Mouse (Mus musculus): Measurements from ENCODE around the gene BC053393. TPM values are rescaled to one million over a fixed set of nuclear protein-coding genes. Genes with fewer than 3 reads are reported as not detected.

BC053393 gene
- total RNA-seq, 1 experiment = not detected

DNA sequence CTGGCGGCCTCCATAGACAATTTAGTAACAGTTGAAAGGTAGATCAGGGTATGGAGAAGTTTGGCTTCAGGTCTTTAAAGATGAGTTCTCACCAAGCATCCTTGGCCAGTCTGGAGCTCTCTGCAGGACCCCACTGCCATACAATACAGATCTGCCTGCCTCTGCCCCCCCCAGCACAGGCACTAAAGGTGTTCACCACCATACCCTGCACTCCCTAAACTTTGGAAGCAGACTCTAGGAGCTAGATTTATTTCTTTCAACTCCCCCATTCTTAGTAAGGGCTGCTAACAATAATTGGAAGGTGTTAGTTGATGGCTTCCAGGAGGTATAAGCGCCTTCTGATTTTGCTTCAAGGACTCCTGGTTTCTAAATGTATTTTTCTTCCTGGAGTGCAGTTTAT lies 27.8 kb upstream of the BC053393 start:
- no peak for DNase-seq (ENCODE audit: low read depth, low spot score)
- H3K4me3 ChIP-seq (ENCODE audit: insufficient read depth in 1 of 2, low read depth in 1 of 2, low read length in 2 of 2, poor library complexity in 1 of 2, severe bottlenecking in 1 of 2) = no peak overlapping the region
- no peaks in the 10 kb centered on the region for H3K4me1 ChIP-seq (ENCODE audit: control insufficient read depth in 2 of 2, insufficient read depth in 2 of 2, low read length in 2 of 2, poor library complexity in 1 of 2)
- in situ Hi-C loops (cut with MboI; ENCODE audit: low sequenced_read_pairs in 2 of 2, unreplicated experiment in 2 of 2) = no loop called here
- no peaks in the 10 kb centered on the region for H3K36me3 ChIP-seq (ENCODE audit: control insufficient read depth, insufficient read depth, low read length, poor library complexity, severe bottlenecking)
- H3K27ac ChIP-seq (ENCODE audit: insufficient read depth, low read depth, low read length, poor library complexity, severe bottlenecking) = no peak overlapping the region
- no peak for TF ChIP-seq CHD2 (IDR thresholded peaks at IDR 0.05; ENCODE audit: low read depth, low read length)
- TF ChIP-seq MAFK (IDR thresholded peaks at IDR 0.05; ENCODE audit: insufficient read depth, low read depth, low read length) = no peak
- TF ChIP-seq ZC3H11A (IDR thresholded peaks at IDR 0.05; ENCODE audit: borderline replicate concordance, low read depth, low read length) = no peak
- no peak for TF ChIP-seq HCFC1 (IDR thresholded peaks at IDR 0.05; ENCODE audit: borderline replicate concordance, insufficient read depth, low read length)
- TF ChIP-seq ZNF384 (IDR thresholded peaks at IDR 0.05; ENCODE audit: low read depth, low read length) = no peak
- H3K9ac ChIP-seq (ENCODE audit: insufficient read depth, low read depth, low read length, poor library complexity, severe bottlenecking) = no peak overlapping the region
- no peaks in the 10 kb centered on the region for H3K9me3 ChIP-seq (ENCODE audit: control insufficient read depth, insufficient read depth, low read depth, low read length)

DNA sequence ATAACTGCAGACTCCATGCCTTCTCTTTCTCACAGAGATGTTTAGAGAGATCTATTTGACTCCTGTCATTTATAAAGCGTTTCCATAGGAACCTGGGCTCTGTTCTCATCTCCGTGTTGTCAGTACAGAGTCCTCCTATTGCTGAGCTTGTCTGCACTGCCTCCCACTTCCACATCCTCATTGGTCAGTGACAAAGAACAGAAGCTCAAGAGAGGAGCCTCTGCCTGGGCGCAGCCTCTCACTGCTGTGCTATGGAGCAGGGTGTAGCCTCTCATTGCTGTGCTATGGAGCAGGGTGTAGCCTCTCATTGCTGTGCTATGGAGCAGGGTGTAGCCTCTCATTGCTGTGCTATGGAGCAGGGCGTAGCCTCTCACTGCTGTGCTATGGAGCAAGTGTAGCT lies 21.6 kb upstream of the BC053393 start:
- Histone ChIP-seq H3K4me3 (ENCODE audit: insufficient read depth in 1 of 2, low read depth in 1 of 2, low read length in 2 of 2, poor library complexity in 1 of 2, severe bottlenecking in 1 of 2) (no peak overlapping the region), H3K36me3 (ENCODE audit: control insufficient read depth, insufficient read depth, low read length, poor library complexity, severe bottlenecking) (no peaks in the 10 kb centered on the region), H3K9ac (ENCODE audit: insufficient read depth, low read depth, low read length, poor library complexity, severe bottlenecking) (no peak overlapping the region), H3K27ac (ENCODE audit: insufficient read depth, low read depth, low read length, poor library complexity, severe bottlenecking) (no peak overlapping the region), H3K4me1 (ENCODE audit: control insufficient read depth in 2 of 2, insufficient read depth in 2 of 2, low read length in 2 of 2, poor library complexity in 1 of 2) (no peaks in the 10 kb centered on the region), H3K9me3 (ENCODE audit: control insufficient read depth, insufficient read depth, low read depth, low read length) (no peaks in the 10 kb centered on the region)
- TF ChIP-seq HCFC1 (IDR thresholded peaks at IDR 0.05; ENCODE audit: borderline replicate concordance, insufficient read depth, low read length) = no peak
- no peak for TF ChIP-seq CHD2 (IDR thresholded peaks at IDR 0.05; ENCODE audit: low read depth, low read length)
- TF ChIP-seq ZNF384 (IDR thresholded peaks at IDR 0.05; ENCODE audit: low read depth, low read length) = no peak
- TF ChIP-seq ZC3H11A (IDR thresholded peaks at IDR 0.05; ENCODE audit: borderline replicate concordance, low read depth, low read length) = no peak
- TF ChIP-seq MAFK (IDR thresholded peaks at IDR 0.05; ENCODE audit: insufficient read depth, low read depth, low read length) = no peak
- in situ Hi-C loops (cut with MboI; ENCODE audit: low sequenced_read_pairs in 2 of 2, unreplicated experiment in 2 of 2) = no loop called here
- no peak for DNase-seq (ENCODE audit: low read depth, low spot score)

DNA sequence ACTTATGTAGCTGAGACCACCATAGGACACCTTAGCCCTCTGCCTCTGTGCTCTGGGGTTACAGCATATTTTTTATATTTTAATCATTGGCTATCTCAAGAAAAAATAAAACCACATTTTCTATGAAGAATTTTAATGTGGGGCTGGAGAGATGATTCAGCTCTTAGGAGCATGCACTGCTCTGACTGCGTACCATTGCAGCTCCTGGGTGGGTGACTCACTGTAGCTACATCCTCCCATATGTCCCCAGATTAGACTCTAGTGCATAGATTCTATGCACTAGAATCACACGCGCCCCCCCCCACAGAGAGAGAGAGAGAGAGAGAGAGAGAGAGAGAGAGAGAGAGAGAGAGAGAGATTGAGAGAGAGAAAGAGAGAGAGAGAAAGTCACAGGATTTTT lies 18.6 kb upstream of the BC053393 start:
- DNase-seq (ENCODE audit: low read depth, low spot score) = no peak
- Histone ChIP-seq H3K9ac (ENCODE audit: insufficient read depth, low read depth, low read length, poor library complexity, severe bottlenecking) (no peak overlapping the region), H3K27ac (ENCODE audit: insufficient read depth, low read depth, low read length, poor library complexity, severe bottlenecking) (no peak overlapping the region), H3K4me1 (ENCODE audit: control insufficient read depth in 2 of 2, insufficient read depth in 2 of 2, low read length in 2 of 2, poor library complexity in 1 of 2) (no peaks in the 10 kb centered on the region), H3K36me3 (ENCODE audit: control insufficient read depth, insufficient read depth, low read length, poor library complexity, severe bottlenecking) (no peaks in the 10 kb centered on the region), H3K4me3 (ENCODE audit: insufficient read depth in 1 of 2, low read depth in 1 of 2, low read length in 2 of 2, poor library complexity in 1 of 2, severe bottlenecking in 1 of 2) (no peak overlapping the region), H3K9me3 (ENCODE audit: control insufficient read depth, insufficient read depth, low read depth, low read length) (no peaks in the 10 kb centered on the region)
- TF ChIP-seq CHD2 (IDR thresholded peaks at IDR 0.05; ENCODE audit: low read depth, low read length) (no peak), ZC3H11A (IDR thresholded peaks at IDR 0.05; ENCODE audit: borderline replicate concordance, low read depth, low read length) (no peak), MAFK (IDR thresholded peaks at IDR 0.05; ENCODE audit: insufficient read depth, low read depth, low read length) (no peak), HCFC1 (IDR thresholded peaks at IDR 0.05; ENCODE audit: borderline replicate concordance, insufficient read depth, low read length) (no peak), ZNF384 (IDR thresholded peaks at IDR 0.05; ENCODE audit: low read depth, low read length) (no peak)
- in situ Hi-C loops (cut with MboI; ENCODE audit: low sequenced_read_pairs in 2 of 2, unreplicated experiment in 2 of 2) = no loop called here

DNA sequence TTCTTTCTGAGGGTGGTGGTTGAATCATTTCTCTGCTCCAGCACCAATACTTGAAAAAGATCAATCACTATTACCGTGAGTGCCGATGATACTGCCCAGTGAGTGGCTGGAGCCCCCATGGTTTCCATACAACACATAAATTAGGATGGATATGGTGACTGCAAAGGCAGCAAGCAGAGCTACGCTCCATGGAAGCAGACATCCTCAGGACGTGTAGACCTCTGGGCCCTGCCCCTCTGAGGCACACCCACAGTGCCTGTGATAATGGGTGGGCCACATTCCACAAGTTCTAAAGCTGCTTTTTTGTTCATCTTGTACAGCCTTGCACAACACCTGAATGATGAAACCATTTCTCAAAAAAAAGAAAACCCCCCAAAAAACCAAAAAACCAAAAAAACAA lies 10.2 kb upstream of the BC053393 start:
- Histone ChIP-seq H3K9ac (ENCODE audit: insufficient read depth, low read depth, low read length, poor library complexity, severe bottlenecking) (no peak overlapping the region), H3K4me3 (ENCODE audit: insufficient read depth in 1 of 2, low read depth in 1 of 2, low read length in 2 of 2, poor library complexity in 1 of 2, severe bottlenecking in 1 of 2) (no peak overlapping the region), H3K36me3 (ENCODE audit: control insufficient read depth, insufficient read depth, low read length, poor library complexity, severe bottlenecking) (no peaks in the 10 kb centered on the region), H3K9me3 (ENCODE audit: control insufficient read depth, insufficient read depth, low read depth, low read length) (no peaks in the 10 kb centered on the region), H3K27ac (ENCODE audit: insufficient read depth, low read depth, low read length, poor library complexity, severe bottlenecking) (no peak overlapping the region), H3K4me1 (ENCODE audit: control insufficient read depth in 2 of 2, insufficient read depth in 2 of 2, low read length in 2 of 2, poor library complexity in 1 of 2) (peaks cover 0 to 2% of the 10 kb centered on the region in 2 experiments; a peak in 1 of 4 replicates)
- in situ Hi-C loops (cut with MboI; ENCODE audit: low sequenced_read_pairs in 2 of 2, unreplicated experiment in 2 of 2) = no loop called here
- DNase-seq (ENCODE audit: low read depth, low spot score) = no peak
- TF ChIP-seq CHD2 (IDR thresholded peaks at IDR 0.05; ENCODE audit: low read depth, low read length) = no peak
- no peak for TF ChIP-seq HCFC1 (IDR thresholded peaks at IDR 0.05; ENCODE audit: borderline replicate concordance, insufficient read depth, low read length)
- TF ChIP-seq ZC3H11A (IDR thresholded peaks at IDR 0.05; ENCODE audit: borderline replicate concordance, low read depth, low read length) = no peak
- no peak for TF ChIP-seq ZNF384 (IDR thresholded peaks at IDR 0.05; ENCODE audit: low read depth, low read length)
- no peak for TF ChIP-seq MAFK (IDR thresholded peaks at IDR 0.05; ENCODE audit: insufficient read depth, low read depth, low read length)

DNA sequence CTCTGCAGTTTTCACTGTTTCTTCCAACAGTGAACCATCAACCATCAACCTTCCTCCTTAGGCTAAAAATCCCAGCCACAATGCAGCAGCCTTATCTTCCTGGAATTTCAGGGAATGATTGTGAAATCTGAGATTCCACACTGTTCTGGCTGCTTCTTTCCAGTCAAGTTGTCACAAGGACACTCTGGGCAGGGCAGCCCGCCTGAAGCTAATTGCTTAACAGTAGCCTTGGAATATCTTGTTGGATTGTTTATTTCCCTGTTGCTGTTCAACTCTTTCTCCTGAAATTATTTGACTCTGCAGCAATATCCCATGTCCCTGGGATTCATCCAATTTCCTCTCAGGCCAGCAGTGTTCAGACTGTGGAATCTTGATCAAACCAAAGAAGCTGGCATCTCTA lies 6.7 kb upstream of the BC053393 start:
- in situ Hi-C loops (cut with MboI; ENCODE audit: low sequenced_read_pairs in 2 of 2, unreplicated experiment in 2 of 2) = no loop called here
- no peak for DNase-seq (ENCODE audit: low read depth, low spot score)
- Histone ChIP-seq H3K36me3 (ENCODE audit: control insufficient read depth, insufficient read depth, low read length, poor library complexity, severe bottlenecking) (no peaks in the 10 kb centered on the region), H3K27ac (ENCODE audit: insufficient read depth, low read depth, low read length, poor library complexity, severe bottlenecking) (no peak overlapping the region), H3K4me3 (ENCODE audit: insufficient read depth in 1 of 2, low read depth in 1 of 2, low read length in 2 of 2, poor library complexity in 1 of 2, severe bottlenecking in 1 of 2) (no peak overlapping the region), H3K9ac (ENCODE audit: insufficient read depth, low read depth, low read length, poor library complexity, severe bottlenecking) (no peak overlapping the region), H3K9me3 (ENCODE audit: control insufficient read depth, insufficient read depth, low read depth, low read length) (no peaks in the 10 kb centered on the region), H3K4me1 (ENCODE audit: control insufficient read depth in 2 of 2, insufficient read depth in 2 of 2, low read length in 2 of 2, poor library complexity in 1 of 2) (peaks cover 0 to 2% of the 10 kb centered on the region in 2 experiments; a peak in 1 of 4 replicates)
- TF ChIP-seq MAFK (IDR thresholded peaks at IDR 0.05; ENCODE audit: insufficient read depth, low read depth, low read length) = no peak
- no peak for TF ChIP-seq CHD2 (IDR thresholded peaks at IDR 0.05; ENCODE audit: low read depth, low read length)

Measured in ES-E14 (cell line).